Mouse (Mus musculus) embryonic facial prominence, embryonic 11.5 days (tissue): ENCODE measurements at regions not wholly inside any gene's neighbourhood (a gene's known extent, or its start where the extent isn't known, plus 50 kb on each side); places are given as distances from the start of the nearest gene placed in this dataset.

Source experiments
- ATAC-seq: fragments of 200-750 bp; cut with Nextera tagmentation; replicated peaks from 2 replicates; pipeline ENCODE4 v1.8.0; 2017; ENCODE audit warnings: low read depth; ENCODE audit not compliant: insufficient number of reproducible peaks, low FRiP score, low TSS enrichment
- DNase-seq: peaks from one replicate; pipeline ENCODE4 v3.0.0-alpha.2; 2015; ENCODE audit warnings: low spot score
- H3K27ac ChIP-seq: fragments of 300-500 bp; sonication (generic); replicated peaks from 2 replicates; pipeline ENCODE4 v1.5.1; 2014; ENCODE audit warnings: mild to moderate bottlenecking, low read depth, low read length, control low read depth
- H3K27me3 ChIP-seq: fragments of 300-500 bp; sonication (generic); 2 replicates; pipeline ENCODE4 v1.6.1; 2014; ENCODE audit warnings: mild to moderate bottlenecking, low read length, moderate library complexity, mixed read lengths; ENCODE audit not compliant: control insufficient read depth, insufficient read depth
- H3K36me3 ChIP-seq: fragments of 300-500 bp; sonication (generic); replicated peaks from 2 replicates; pipeline ENCODE4 v1.6.1; 2014; ENCODE audit warnings: low read depth, mild to moderate bottlenecking, low read length, moderate library complexity, mixed read lengths; ENCODE audit not compliant: control insufficient read depth, insufficient read depth
- H3K4me1 ChIP-seq: fragments of 300-500 bp; sonication (generic); 2 replicates; pipeline ENCODE4 v1.6.1; 2014; ENCODE audit warnings: low read length, mixed read lengths; ENCODE audit not compliant: control insufficient read depth, insufficient read depth
- H3K4me2 ChIP-seq: fragments of 300-500 bp; sonication (generic); 2 replicates; pipeline ENCODE4 v1.6.1; 2014; ENCODE audit warnings: low read depth, mild to moderate bottlenecking, control low read depth, low read length, moderate library complexity
- H3K4me3 ChIP-seq: fragments of 300-500 bp; sonication (generic); 2 replicates; pipeline ENCODE4 v1.5.1; 2014; ENCODE audit warnings: low read depth, low read length, control low read depth
- H3K9ac ChIP-seq: fragments of 300-500 bp; sonication (generic); replicated peaks from 2 replicates; pipeline ENCODE4 v1.6.1; 2014; ENCODE audit warnings: mild to moderate bottlenecking, control low read depth, low read length
- H3K9me3 ChIP-seq: fragments of 300-500 bp; sonication (generic); replicated peaks from 2 replicates; pipeline ENCODE4 v1.6.1; 2016; ENCODE audit warnings: mild to moderate bottlenecking, low read length, inconsistent platforms, mixed read lengths; ENCODE audit not compliant: control insufficient read depth
- WGBS: fragments of 180-500 bp; shearing (Covaris S2); extraction: QIAGEN DNeasy Blood & Tissue Kit; methylation state at CpG from one replicate; pipeline ENCODE4 v1.1.7; 2014; 5-methylcytosine and 5-hydroxymethylcytosine counted together

GRCm38 (mm10) chr6:99796390-99796789 lies 70.2 kb upstream of the Prok2 start:
- H3K4me1 ChIP-seq: no peaks in the 10 kb centered on the region
- H3K4me2 ChIP-seq: no peak overlapping the region
- H3K9me3 ChIP-seq: no peaks in the 10 kb centered on the region
- H3K4me3 ChIP-seq: no peak overlapping the region
- DNase-seq (no peak), ATAC-seq (no peak)
- H3K36me3 ChIP-seq: no peaks in the 10 kb centered on the region
- no peaks in the 10 kb centered on the region for H3K27me3 ChIP-seq
- 90% methylated on average over 12 of the region's 12 CpGs for WGBS
- no peak overlapping the region for H3K9ac ChIP-seq
- H3K27ac ChIP-seq: no peak overlapping the region

GRCm38 (mm10) chr6:99793546-99793945 lies 67.4 kb upstream of the Prok2 start:
- Histone ChIP-seq H3K4me3 (no peak overlapping the region), H3K4me1 (no peaks in the 10 kb centered on the region), H3K36me3 (no peaks in the 10 kb centered on the region), H3K9ac (no peak overlapping the region), H3K9me3 (no peaks in the 10 kb centered on the region), H3K27ac (no peak overlapping the region), H3K4me2 (no peak overlapping the region), H3K27me3 (no peaks in the 10 kb centered on the region)
- WGBS: 57% methylated on average over 10 of the region's 10 CpGs
- DNase-seq (no peak), ATAC-seq (no peak)

- Histone ChIP-seq H3K36me3 (no peaks in the 10 kb centered on the region), H3K4me2 (no peak overlapping the region), H3K27me3 (no peaks in the 10 kb centered on the region), H3K4me3 (no peak overlapping the region), H3K27ac (no peak overlapping the region), H3K9me3 (no peaks in the 10 kb centered on the region), H3K9ac (no peak overlapping the region), H3K4me1 (no peaks in the 10 kb centered on the region)
- WGBS: 67% methylated on average over 10 of the region's 10 CpGs
- DNase-seq (no peak), ATAC-seq (no peak)
Measured at GRCm38 (mm10) chr6:99792353-99792752, 66.2 kb upstream of the Prok2 start.

- H3K27ac ChIP-seq: no peak overlapping the region
- ATAC-seq (no peak), DNase-seq (no peak)
- no peaks in the 10 kb centered on the region for H3K9me3 ChIP-seq
- H3K27me3 ChIP-seq: no peaks in the 10 kb centered on the region
- H3K9ac ChIP-seq: no peak overlapping the region
- no peaks in the 10 kb centered on the region for H3K4me1 ChIP-seq
- no peak overlapping the region for H3K4me2 ChIP-seq
- 84% methylated on average over 7 of the region's 7 CpGs for WGBS
- no peak overlapping the region for H3K4me3 ChIP-seq
- no peaks in the 10 kb centered on the region for H3K36me3 ChIP-seq
Measured at GRCm38 (mm10) chr6:99786977-99787376, 60.8 kb upstream of the Prok2 start.

- H3K36me3 ChIP-seq: no peaks in the 10 kb centered on the region
- H3K27ac ChIP-seq: no peak overlapping the region
- no peak overlapping the region for H3K4me3 ChIP-seq
- H3K4me1 ChIP-seq: no peaks in the 10 kb centered on the region
- no peak for DNase-seq
- no peaks in the 10 kb centered on the region for H3K9me3 ChIP-seq
- H3K27me3 ChIP-seq: no peaks in the 10 kb centered on the region
- no peak overlapping the region for H3K9ac ChIP-seq
- WGBS: 90% methylated on average over 6 of the region's 6 CpGs
- ATAC-seq: no peak
- no peak overlapping the region for H3K4me2 ChIP-seq
Measured at GRCm38 (mm10) chr6:99785212-99785611, 59.0 kb upstream of the Prok2 start.

- H3K27me3 ChIP-seq: no peaks in the 10 kb centered on the region
- DNase-seq (no peak), ATAC-seq (no peak)
- no peak overlapping the region for H3K4me3 ChIP-seq
- no peak overlapping the region for H3K27ac ChIP-seq
- no peaks in the 10 kb centered on the region for H3K4me1 ChIP-seq
- 78% methylated on average over 3 of the region's 3 CpGs for WGBS
- H3K36me3 ChIP-seq: no peaks in the 10 kb centered on the region
- no peaks in the 10 kb centered on the region for H3K9me3 ChIP-seq
- H3K4me2 ChIP-seq: no peak overlapping the region
- H3K9ac ChIP-seq: no peak overlapping the region
Measured at GRCm38 (mm10) chr6:99784804-99785203, 58.6 kb upstream of the Prok2 start.

- WGBS: 73% methylated on average over 8 of the region's 8 CpGs
- Histone ChIP-seq H3K27ac (no peak overlapping the region), H3K4me2 (no peak overlapping the region), H3K9me3 (no peaks in the 10 kb centered on the region), H3K4me1 (no peaks in the 10 kb centered on the region), H3K36me3 (no peaks in the 10 kb centered on the region), H3K27me3 (no peaks in the 10 kb centered on the region), H3K9ac (no peak overlapping the region), H3K4me3 (no peak overlapping the region)
- ATAC-seq (no peak), DNase-seq (no peak)
Measured at GRCm38 (mm10) chr6:99784285-99784684, 58.1 kb upstream of the Prok2 start.

- ATAC-seq (no peak), DNase-seq (no peak)
- Histone ChIP-seq H3K27me3 (no peaks in the 10 kb centered on the region), H3K4me2 (no peak overlapping the region), H3K4me3 (no peak overlapping the region), H3K27ac (no peak overlapping the region), H3K4me1 (no peaks in the 10 kb centered on the region), H3K36me3 (no peaks in the 10 kb centered on the region), H3K9ac (no peak overlapping the region), H3K9me3 (no peaks in the 10 kb centered on the region)
- 78% methylated on average over 2 of the region's 2 CpGs for WGBS
Measured at GRCm38 (mm10) chr6:99782996-99783395, 56.8 kb upstream of the Prok2 start.
